Mouse (Mus musculus) kidney, postnatal 14 days (tissue): Measurements from ENCODE around the gene Fam240b.
"Not testable (repeated sequence)": the region's sequence is repeated elsewhere in the genome, so short reads cannot be mapped to it uniquely, and the experiment has no call there.

Experiments
- DNase-seq: peaks from one replicate; pipeline ENCODE4 v3.0.0; 2022; ENCODE audit warnings: mixed read lengths

Gene Fam240b

GRCm38 (mm10) chr13:64497692-64498091 lies at the start of gene Fam240b:
Fam240b (minus strand) TSS chr13:64497792.
- no peak for DNase-seq

- no peak for DNase-seq
Measured at GRCm38 (mm10) chr13:64530139-64530538, 32.5 kb upstream of the Fam240b start.

- DNase-seq, result no peak
Measured at GRCm38 (mm10) chr13:64526515-64527285, 29.1 kb upstream of the Fam240b start.

GRCm38 (mm10) chr13:64514247-64514646 lies 16.7 kb upstream of the Fam240b start:
- no peak for DNase-seq

GRCm38 (mm10) chr13:64511616-64512015 lies 14.0 kb upstream of the Fam240b start:
- DNase-seq, result no peak

- peak; percentile 15 for DNase-seq
Measured at GRCm38 (mm10) chr13:64507361-64507760, 9.8 kb upstream of the Fam240b start.

- DNase-seq, result no peak
Measured at GRCm38 (mm10) chr13:64502833-64503232, 5.2 kb upstream of the Fam240b start.

- no peak for DNase-seq
Measured at GRCm38 (mm10) chr13:64493586-64493985, 4.0 kb downstream of the Fam240b start.

GRCm38 (mm10) chr13:64489886-64490285 lies 7.7 kb downstream of the Fam240b start:
- no peak for DNase-seq

- DNase-seq, result no peak
Measured at GRCm38 (mm10) chr13:64479960-64480359, 17.6 kb downstream of the Fam240b start.

- DNase-seq, result no peak
Measured at GRCm38 (mm10) chr13:64477968-64478367, 19.6 kb downstream of the Fam240b start.

- DNase-seq, result peak; percentile 32
Measured at GRCm38 (mm10) chr13:64467886-64468285, 29.7 kb downstream of the Fam240b start.

GRCm38 (mm10) chr13:64465166-64465565 lies 32.4 kb downstream of the Fam240b start:
- DNase-seq, result no peak

- DNase-seq, result peak; percentile 47
Measured at GRCm38 (mm10) chr13:64462581-64462980, 35.0 kb downstream of the Fam240b start.

GRCm38 (mm10) chr13:64458181-64458580 lies 39.4 kb downstream of the Fam240b start:
- no peak for DNase-seq

- not testable (repeated sequence) for DNase-seq
Measured at GRCm38 (mm10) chr13:64457225-64457978, 40.2 kb downstream of the Fam240b start.

- no peak for DNase-seq
Measured at GRCm38 (mm10) chr13:64450001-64450794, 47.4 kb downstream of the Fam240b start.

- DNase-seq, result no peak
Measured at GRCm38 (mm10) chr13:64448729-64449128, 48.9 kb downstream of the Fam240b start.

- DNase-seq, result peak; percentile 23
Measured at GRCm38 (mm10) chr13:64447947-64448346, 49.6 kb downstream of the Fam240b start.

GRCm38 (mm10) chr13:64445254-64445920 lies 52.2 kb downstream of the Fam240b start:
- DNase-seq, result no peak

- peak; percentile 60 for DNase-seq
Measured at GRCm38 (mm10) chr13:64443263-64443894, 54.2 kb downstream of the Fam240b start.

GRCm38 (mm10) chr13:64440592-64440991 lies 57.0 kb downstream of the Fam240b start:
- DNase-seq, result no peak
